Mouse (Mus musculus) hindbrain, postnatal 0 days (tissue): ENCODE data around the gene Ermard. TPM values are rescaled to one million over a fixed set of nuclear protein-coding genes. Genes with fewer than 3 reads are reported as not detected.
"Not testable (repeated sequence)": the region's sequence is repeated elsewhere in the genome, so short reads cannot be mapped to it uniquely, and the experiment has no call there.

Experiments used
- ATAC-seq: fragments of 200-750 bp; cut with Nextera tagmentation; 2 replicates; pipeline ENCODE4 v1.8.0; 2017; ENCODE audit warnings: mild to moderate bottlenecking, moderate TSS enrichment, moderate library complexity
- DNase-seq: peaks from one replicate; pipeline ENCODE4 v3.0.0-alpha.2; 2015; ENCODE audit warnings: low spot score
- H3K27ac ChIP-seq: fragments of 300-500 bp; sonication (generic); 2 replicates; pipeline ENCODE4 v1.5.1; 2014; ENCODE audit warnings: mild to moderate bottlenecking
- H3K27me3 ChIP-seq: fragments of 300-500 bp; sonication (generic); 2 replicates; pipeline ENCODE4 v1.6.1; 2014; ENCODE audit warnings: low read length, mixed read lengths; ENCODE audit not compliant: insufficient read depth
- H3K36me3 ChIP-seq: fragments of 300-500 bp; sonication (generic); 2 replicates; pipeline ENCODE4 v1.6.1; 2014; ENCODE audit warnings: low read length, mixed read lengths; ENCODE audit not compliant: insufficient read depth
- H3K4me1 ChIP-seq: fragments of 300-500 bp; sonication (generic); 2 replicates; pipeline ENCODE4 v1.6.1; 2014; ENCODE audit warnings: antibody characterized with exemption, low read length, mixed read lengths; ENCODE audit not compliant: insufficient read depth
- H3K4me2 ChIP-seq: fragments of 300-500 bp; sonication (generic); 2 replicates; pipeline ENCODE4 v1.6.1; 2014; ENCODE audit warnings: low read depth, mild to moderate bottlenecking, low read length, moderate library complexity, mixed read lengths
- H3K4me3 ChIP-seq: fragments of 300-500 bp; sonication (generic); 2 replicates; pipeline ENCODE4 v1.5.1; 2014; ENCODE audit warnings: low read length
- H3K9ac ChIP-seq: fragments of 300-500 bp; sonication (generic); replicated peaks from 2 replicates; pipeline ENCODE4 v1.6.1; 2014; ENCODE audit warnings: mild to moderate bottlenecking, low read length, moderate library complexity, mixed read lengths
- H3K9me3 ChIP-seq: fragments of 300-500 bp; sonication (generic); 2 replicates; pipeline ENCODE4 v1.6.1; 2016; ENCODE audit warnings: low read length, mixed read lengths
- WGBS: fragments of 180-500 bp; shearing (Covaris S2); extraction: QIAGEN DNeasy Blood & Tissue Kit; methylation state at CpG from one replicate; pipeline ENCODE4 v1.1.7; 2014; 5-methylcytosine and 5-hydroxymethylcytosine counted together
- polyA plus RNA-seq: library from polyadenylated mRNA; unstranded; fragments of >200 nt; fragmentation: Nextera tagmentation; extraction: Ambion mirVana; gene quantifications from 2 replicates; pipeline ENCODE4 v1.2.1, GENCODE M21; 2015
- total RNA-seq: library from RNA; depleted of rRNA; stranded (reverse); fragments of >200 nt; gene quantifications from 2 replicates; pipeline ENCODE4 v1.2.3, GENCODE M21; 2014

Ermard gene
- total and polyA plus RNA-seq, 2 experiments from 2014 or later = 37.8 to 54.0 TPM

- not testable (repeated sequence) for H3K9me3 ChIP-seq, H3K27me3 ChIP-seq, H3K27ac ChIP-seq, DNase-seq, H3K4me3 ChIP-seq, H3K36me3 ChIP-seq, H3K4me1 ChIP-seq, H3K4me2 ChIP-seq, H3K9ac ChIP-seq
- ATAC-seq = peak; percentile 89
- no CpG with 5 or more reads among the region's 48 CpGs for WGBS
Observed at GRCm38 (mm10) chr17:15024502-15025193, 16.4 kb upstream of the Ermard start.

- not testable (repeated sequence) for H3K4me2 ChIP-seq, H3K27ac ChIP-seq, H3K36me3 ChIP-seq, H3K4me3 ChIP-seq, H3K4me1 ChIP-seq, DNase-seq, H3K9me3 ChIP-seq, H3K27me3 ChIP-seq, ATAC-seq, H3K9ac ChIP-seq
- no CpG with 5 or more reads among the region's 6 CpGs for WGBS
Observed at GRCm38 (mm10) chr17:15025513-15025912, 15.5 kb upstream of the Ermard start.

GRCm38 (mm10) chr17:15031414-15031813 lies 9.6 kb upstream of the Ermard start:
- H3K9me3 ChIP-seq, H3K9ac ChIP-seq, DNase-seq, H3K36me3 ChIP-seq, ATAC-seq, H3K27me3 ChIP-seq, H3K4me2 ChIP-seq, H3K27ac ChIP-seq, H3K4me1 ChIP-seq, H3K4me3 ChIP-seq: not testable (repeated sequence)
- no CpG with 5 or more reads among the region's 4 CpGs for WGBS

GRCm38 (mm10) chr17:15040455-15040854 lies 553 bp upstream of the Ermard start:
- not testable (repeated sequence) for H3K27me3 ChIP-seq, H3K9ac ChIP-seq, H3K4me3 ChIP-seq, H3K4me1 ChIP-seq, H3K9me3 ChIP-seq, H3K27ac ChIP-seq, DNase-seq, H3K4me2 ChIP-seq, H3K36me3 ChIP-seq
- no CpG with 5 or more reads among the region's 3 CpGs for WGBS
- 0 out of 2 replicates have a peak, but pooled peaks have one; percentile 25 for ATAC-seq

GRCm38 (mm10) chr17:15050338-15050737 lies 9.3 kb downstream of the Ermard start:
- not testable (repeated sequence) for H3K27me3 ChIP-seq, H3K9me3 ChIP-seq, DNase-seq, H3K4me1 ChIP-seq, H3K4me2 ChIP-seq, H3K27ac ChIP-seq, H3K36me3 ChIP-seq, H3K9ac ChIP-seq, H3K4me3 ChIP-seq, ATAC-seq
- WGBS = no CpG with 5 or more reads among the region's 1 CpGs

- 100% methylated on average over 1 of the region's 1 CpGs for WGBS
- H3K9me3 ChIP-seq, H3K4me1 ChIP-seq, H3K4me2 ChIP-seq, DNase-seq, H3K9ac ChIP-seq, H3K4me3 ChIP-seq, H3K27ac ChIP-seq, H3K36me3 ChIP-seq, H3K27me3 ChIP-seq: not testable (repeated sequence)
- 0 out of 2 replicates have a peak, but pooled peaks have one; percentile 44 for ATAC-seq
Observed at GRCm38 (mm10) chr17:15052766-15053165, 11.8 kb downstream of the Ermard start.

- WGBS = 94% methylated on average over 5 of the region's 8 CpGs
- H3K4me1 ChIP-seq, H3K9me3 ChIP-seq, H3K4me3 ChIP-seq, H3K4me2 ChIP-seq, ATAC-seq, H3K9ac ChIP-seq, H3K27ac ChIP-seq, DNase-seq, H3K27me3 ChIP-seq: not testable (repeated sequence)
- peaks cover 11% of the 10 kb centered on the region; the same call in 1 of the 2 replicates for H3K36me3 ChIP-seq
Observed at GRCm38 (mm10) chr17:15053183-15053828, 12.3 kb downstream of the Ermard start.

- not testable (repeated sequence) for H3K27ac ChIP-seq, H3K9ac ChIP-seq, DNase-seq, H3K4me1 ChIP-seq, H3K9me3 ChIP-seq, H3K4me3 ChIP-seq, H3K4me2 ChIP-seq, ATAC-seq, H3K27me3 ChIP-seq
- 94% methylated on average over 12 of the region's 13 CpGs for WGBS
- H3K36me3 ChIP-seq = peaks cover 16% of the 10 kb centered on the region; the same call in 1 of the 2 replicates
Observed at GRCm38 (mm10) chr17:15053829-15054200, 12.8 kb downstream of the Ermard start.
